Mouse (Mus musculus) layer of hippocampus, adult 9-10 months (tissue): Measurements from ENCODE around the gene Sprr2j-ps.

Experiments used
- DNase-seq: peaks from one replicate; pipeline ENCODE4 v3.0.0; 2022; ENCODE audit warnings: low spot score

Gene Sprr2j-ps

GRCm38 (mm10) chr3:92417782-92418181, at the start of gene Sprr2j-ps:
Gene Sprr2j-ps (plus strand): TSS chr3:92418082.
- no peak for DNase-seq

- DNase-seq, result no peak
Observed at GRCm38 (mm10) chr3:92373613-92374012, 44.3 kb upstream of the Sprr2j-ps start.

DNA sequence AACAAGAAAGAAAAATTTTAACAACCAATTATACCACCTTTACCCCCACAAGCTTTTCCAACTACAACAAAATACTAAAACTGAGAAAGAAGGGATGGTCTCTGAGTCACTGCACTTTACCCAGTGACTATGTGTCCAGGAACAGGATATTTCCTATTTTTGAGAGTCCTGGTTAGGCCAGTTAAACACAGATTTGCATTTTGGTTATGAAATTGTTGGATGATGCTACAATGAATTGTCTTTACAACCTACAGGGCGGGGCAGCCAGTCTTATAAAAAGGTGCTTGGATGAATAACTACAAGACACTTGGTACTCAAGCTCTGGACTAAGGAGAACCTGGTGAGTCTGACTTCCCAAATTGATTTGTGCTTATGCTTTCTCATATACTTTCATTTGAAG, 32.5 kb upstream of the Sprr2j-ps start, which contains the start of gene Sprr2h:
TSS of gene Sprr2h (plus strand) at position 301 of the 400 bp plus-strand sequence.
- DNase-seq, result no peak

GRCm38 (mm10) chr3:92394301-92394700, 23.6 kb upstream of the Sprr2j-ps start:
- DNase-seq, result no peak

- no peak for DNase-seq
Observed at GRCm38 (mm10) chr3:92407691-92408090, 10.2 kb upstream of the Sprr2j-ps start, which contains the start of gene Sprr2i. Gene Sprr2i (plus strand): TSS chr3:92407991.

DNA sequence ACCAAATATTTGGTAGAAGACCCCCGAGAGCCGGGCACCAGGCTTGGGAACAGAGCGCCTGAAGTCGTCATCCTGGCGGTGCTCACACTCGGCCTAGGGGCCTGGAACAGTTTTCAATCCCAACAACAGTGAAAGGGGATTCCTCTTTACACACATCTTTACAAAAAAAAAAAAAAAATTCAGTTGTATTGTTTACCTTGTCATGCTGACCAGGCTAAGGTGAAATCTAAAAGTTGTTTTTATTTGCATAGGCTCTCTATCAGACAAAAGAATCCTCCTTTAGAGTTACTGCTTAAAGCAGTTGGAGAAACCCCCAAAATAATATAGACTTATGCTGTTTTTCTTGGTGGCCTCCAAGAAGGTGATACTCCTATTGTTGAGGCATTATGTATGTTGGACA, 11.4 kb downstream of the Sprr2j-ps start, which contains the start of gene Gm9774:
TSS of gene Gm9774 (minus strand) at position 101 of the 400 bp plus-strand sequence.
- no peak for DNase-seq

- no peak for DNase-seq
Observed at GRCm38 (mm10) chr3:92432282-92432681, 14.4 kb downstream of the Sprr2j-ps start, which contains the start of gene Sprr2k. Gene Sprr2k (plus strand): TSS chr3:92432582.

GRCm38 (mm10) chr3:92438689-92439088, 20.8 kb downstream of the Sprr2j-ps start, which contains the start of gene Sprr1b:
Gene Sprr1b (minus strand): TSS chr3:92438789.
- DNase-seq, result no peak

DNA sequence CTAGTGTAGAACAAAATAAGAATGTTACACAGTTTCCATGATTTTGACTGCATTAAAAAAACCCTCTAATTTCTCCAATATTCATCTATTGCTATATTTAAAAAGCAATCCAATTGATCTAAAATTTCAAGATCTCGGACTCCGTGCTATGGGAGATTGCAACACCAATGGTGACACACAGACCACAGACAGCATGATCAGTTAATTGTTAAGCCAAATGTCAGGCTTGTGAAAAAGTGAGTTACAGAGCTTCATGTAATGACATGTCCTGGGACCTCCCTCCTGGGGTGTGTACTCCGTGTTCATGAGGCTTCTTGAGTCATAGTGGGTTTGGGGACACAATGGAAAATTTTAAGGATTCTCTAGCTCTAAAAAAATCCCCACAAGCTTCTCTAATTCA, 22.3 kb downstream of the Sprr2j-ps start:
- DNase-seq, result no peak

DNA sequence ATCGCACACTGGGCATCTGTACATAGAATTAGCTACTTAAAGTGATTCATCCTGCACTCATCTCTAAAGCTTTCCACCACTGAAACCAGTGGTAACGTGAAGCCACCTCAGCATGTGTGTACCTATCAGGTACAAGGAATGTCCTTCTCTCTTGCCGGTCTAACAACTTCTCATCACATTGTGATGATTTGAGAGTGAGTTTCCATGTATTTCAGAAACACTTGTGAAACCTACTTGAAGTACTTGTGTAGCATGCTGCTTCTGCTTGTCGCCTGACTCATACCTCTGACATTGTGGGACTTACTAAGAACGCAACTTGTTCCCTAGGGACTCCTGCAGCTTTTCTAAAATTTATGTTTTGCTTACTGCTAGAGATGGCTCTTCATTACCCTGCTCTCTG, 37.3 kb downstream of the Sprr2j-ps start:
- no peak for DNase-seq

- no peak for DNase-seq
Observed at GRCm38 (mm10) chr3:92458620-92459019, 40.7 kb downstream of the Sprr2j-ps start, which contains the start of gene Sprr3. Gene Sprr3 (minus strand): TSS chr3:92458720.

DNA sequence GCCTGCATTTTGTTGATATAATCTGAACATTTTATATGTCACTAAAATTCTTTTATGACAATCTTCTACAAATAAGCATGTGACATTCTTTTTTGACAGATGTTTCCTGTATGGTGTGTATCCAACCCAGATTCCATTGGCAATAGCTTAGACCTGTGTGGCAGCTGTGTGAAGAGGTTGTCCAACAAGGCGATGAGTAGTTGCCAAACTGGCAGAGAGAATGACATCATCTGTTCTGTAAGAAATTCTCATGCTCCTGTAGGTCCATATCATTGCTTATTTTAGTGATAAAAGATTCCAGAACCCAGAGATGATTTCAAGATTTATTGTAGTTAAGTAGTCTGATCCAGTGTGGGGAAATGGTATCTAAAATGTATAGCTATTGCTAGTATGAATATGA, 48.7 kb downstream of the Sprr2j-ps start:
- DNase-seq, result no peak

- DNase-seq, result no peak
Observed at GRCm38 (mm10) chr3:92467424-92467823, 49.5 kb downstream of the Sprr2j-ps start.
